In the genomic region with DNA sequence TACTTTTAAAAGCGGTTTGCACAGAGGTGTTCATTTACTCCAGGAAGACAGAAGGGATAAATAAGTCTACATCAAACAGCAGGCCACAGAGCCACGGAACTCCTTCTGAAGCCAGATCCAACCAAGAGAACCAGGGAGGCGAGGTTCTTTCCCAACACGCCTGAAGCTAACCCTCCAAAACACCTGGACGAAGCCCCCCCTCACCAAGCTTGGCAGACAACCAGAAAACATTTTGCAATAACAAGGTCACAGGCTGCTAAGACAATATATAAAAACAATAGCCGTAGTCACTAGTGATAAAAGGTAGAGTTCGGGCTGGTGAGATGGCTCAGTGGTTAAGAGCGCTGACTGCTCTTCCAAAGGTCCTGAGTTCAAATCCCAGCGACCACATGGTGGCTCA, we compare ENCODE assay signal across 14 mouse cellular contexts.
DNase-seq lines count a peak whose midpoint lies in the region; ATAC-seq and TF ChIP-seq lines count a peak whose summit lies in the region.
"Had no signal": no experiment of that assay in that cellular context is flagged by ENCODE, and none has a peak within 500 bp of the region (broad histone marks: within the 10 kb centered on the region; RNA-seq: fewer than 3 reads in every experiment).

No protein-coding gene starts in this region.

- DNase-seq in heart, adult 11 months, result no peak
- DNase-seq in left cerebral cortex, adult 2 months (ENCODE audit: extremely low spot score in 1 of 2, low spot score in 2 of 2), result no peak
- no peak for DNase-seq in left cerebral cortex, postnatal 10 days (ENCODE audit: extremely low spot score in 1 of 2, low spot score in 2 of 2)
- DNase-seq in limb, embryonic 10.5 days (ENCODE audit: low spot score), result no peak
- no peak for DNase-seq in right cerebral cortex, postnatal 36 days (ENCODE audit: low spot score in 2 of 2)
- DNase-seq in right cerebral cortex, postnatal 14 days, result no peak
- DNase-seq: adrenal gland, postnatal 25 days; cerebellum, adult 11-12 months; layer of hippocampus, adult 9-11 months; thymus, postnatal 36 days had no signal

- peak overlapping the region; percentile 26; the same call in 1 of the 2 replicates for H3K27ac ChIP-seq in heart, embryonic 12.5 days (ENCODE audit: poor library complexity, severe bottlenecking)
- H3K27ac ChIP-seq in left cerebral cortex, adult 2 months, result peak overlapping the region; percentile 26
- peak overlapping the region; percentile 43; the same call in 1 of the 2 replicates for H3K27ac ChIP-seq in limb, embryonic 10.5 days
- H3K27ac ChIP-seq in stomach, embryonic 16.5 days (ENCODE audit: low read length), result peak overlapping the region; percentile 77
- H3K27ac ChIP-seq: midbrain, embryonic 12.5 days had no signal

- no peak overlapping the region for H3K4me2 ChIP-seq in heart, embryonic 12.5 days
- H3K4me2 ChIP-seq in stomach, embryonic 16.5 days (ENCODE audit: low read depth, low read length), result no peak overlapping the region
- H3K4me2 ChIP-seq: liver, embryonic 11.5 days; midbrain, embryonic 12.5 days had no signal

- peaks cover 36% of the 10 kb centered on the region for H3K4me1 ChIP-seq in heart, embryonic 12.5 days (replicated peaks)
- H3K4me1 ChIP-seq in limb, embryonic 10.5 days, result no peaks in the 10 kb centered on the region
- H3K4me1 ChIP-seq in stomach, embryonic 16.5 days (ENCODE audit: control insufficient read depth, insufficient read depth, low read length), result peaks cover 6% of the 10 kb centered on the region; the same call in 1 of the 2 replicates

- WGBS in heart, embryonic 12.5 days, result 85% methylated on average over 9 of the region's 9 CpGs
- 91% methylated on average over 9 of the region's 9 CpGs for WGBS in limb, embryonic 10.5 days
- 70% methylated on average over 9 of the region's 9 CpGs for WGBS in stomach, embryonic 16.5 days

- no peak for TF ChIP-seq CTCF in left cerebral cortex, adult 2 months (IDR thresholded peaks at IDR 0.05)

- intact Hi-C loops in left cerebral cortex, adult 2 months (cut with DNase I), result no loop called here
- intact Hi-C loops in left cerebral cortex, postnatal 10 days (cut with DNase I), result no loop called here

- H3K27me3 ChIP-seq in heart, embryonic 12.5 days (replicated peaks), result no peaks in the 10 kb centered on the region
- no peaks in the 10 kb centered on the region for H3K27me3 ChIP-seq in limb, embryonic 10.5 days (ENCODE audit: low read depth, poor library complexity, severe bottlenecking)
- no peaks in the 10 kb centered on the region for H3K27me3 ChIP-seq in stomach, embryonic 16.5 days (ENCODE audit: control insufficient read depth, insufficient read depth, low read length)
- H3K27me3 ChIP-seq: midbrain, embryonic 12.5 days had no signal

- peaks cover 95% of the 10 kb centered on the region for H3K36me3 ChIP-seq in heart, embryonic 12.5 days
- H3K36me3 ChIP-seq in limb, embryonic 10.5 days, result peaks cover 100% of the 10 kb centered on the region
- peaks cover 28% of the 10 kb centered on the region for H3K36me3 ChIP-seq in stomach, embryonic 16.5 days (ENCODE audit: control insufficient read depth, insufficient read depth, low read length)

- H3K9me3 ChIP-seq in heart, embryonic 12.5 days (replicated peaks), result no peaks in the 10 kb centered on the region
- H3K9me3 ChIP-seq in limb, embryonic 10.5 days (replicated peaks), result no peaks in the 10 kb centered on the region
- H3K9me3 ChIP-seq in stomach, embryonic 16.5 days (replicated peaks; ENCODE audit: control insufficient read depth, low read length), result no peaks in the 10 kb centered on the region
- H3K9me3 ChIP-seq: midbrain, embryonic 12.5 days had no signal

- H3K9ac ChIP-seq in heart, embryonic 12.5 days, result no peak overlapping the region
- peak overlapping the region; percentile 3; the same call in 1 of the 2 replicates for H3K9ac ChIP-seq in stomach, embryonic 16.5 days (ENCODE audit: low read length)
- H3K9ac ChIP-seq: midbrain, embryonic 12.5 days had no signal

- ATAC-seq in heart, embryonic 12.5 days (ENCODE audit: insufficient number of reproducible peaks, low FRiP score), result no peak
- no peak for ATAC-seq in stomach, embryonic 16.5 days (ENCODE audit: insufficient read depth, low FRiP score)

- H3K4me3 ChIP-seq in heart, embryonic 12.5 days, result no peak overlapping the region
- no peak overlapping the region for H3K4me3 ChIP-seq in left cerebral cortex, adult 2 months
- H3K4me3 ChIP-seq in limb, embryonic 10.5 days, result no peak overlapping the region
- H3K4me3 ChIP-seq in stomach, embryonic 16.5 days (replicated peaks; ENCODE audit: low read length), result no peak overlapping the region
- H3K4me3 ChIP-seq: midbrain, embryonic 12.5 days had no signal

Comparison
In these comparisons a context has a peak if more than half of its experiments do, and no peak if none do; other contexts are left out.
1. H3K27ac ChIP-seq: peak in every context shown above with its lines; median percentile 77 in stomach, embryonic 16.5 days; 43 in limb, embryonic 10.5 days; 26 in heart, embryonic 12.5 days; 26 in left cerebral cortex, adult 2 months.